Mouse (Mus musculus) T-helper 2 cell (primary cell): ENCODE results near the gene Grrp1.

Experiments used
- in situ Hi-C: fragments of 300-600 bp; cut with MboI, MseI; formaldehyde crosslinking; loops from one replicate; pipeline ENCODE4 v1.15.1; 2025; ENCODE audit warnings: high pct_unique_total_duplicates

The Grrp1 gene

DNA sequence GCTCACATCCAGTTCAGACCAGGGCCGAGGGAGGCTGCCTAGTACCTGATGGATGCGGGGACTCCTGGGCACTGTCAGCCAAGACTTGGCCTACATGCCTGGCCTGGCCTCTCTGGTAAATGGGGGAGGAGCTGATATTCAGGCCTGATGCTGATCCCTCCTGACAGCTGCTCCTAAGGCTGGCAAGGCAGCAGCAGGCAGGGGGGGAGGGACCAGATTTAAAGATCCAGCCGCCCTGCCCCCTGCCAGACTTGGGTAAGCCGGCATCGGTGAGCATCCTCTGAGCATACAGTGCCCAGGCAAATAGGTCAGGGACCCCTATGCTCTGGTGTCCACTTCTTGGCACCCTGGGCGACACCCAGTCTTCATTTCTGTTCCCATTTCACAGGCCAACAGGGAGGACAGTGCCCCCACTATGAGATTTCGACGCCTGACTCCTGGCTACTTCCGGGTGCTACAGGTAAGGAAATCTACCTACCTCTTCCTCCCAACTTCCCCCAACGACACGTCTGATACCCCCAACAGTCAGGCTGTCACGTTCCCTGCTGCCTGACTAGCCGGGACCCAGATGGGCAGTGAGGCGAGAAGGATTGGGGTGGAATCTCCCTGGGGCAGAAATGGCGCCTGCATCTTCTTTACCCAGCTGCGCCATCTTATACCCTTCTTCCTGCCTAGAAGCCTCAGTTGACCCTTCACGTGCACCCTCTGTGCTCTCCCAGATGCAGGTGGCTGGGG, 10.2 kb downstream of the Grrp1 start, which contains the start of gene E130218I03Rik:
Gene E130218I03Rik, plus strand, starts transcription at position 147 of the 735 bp plus-strand sequence.
- in situ Hi-C loops: no loop called here

DNA sequence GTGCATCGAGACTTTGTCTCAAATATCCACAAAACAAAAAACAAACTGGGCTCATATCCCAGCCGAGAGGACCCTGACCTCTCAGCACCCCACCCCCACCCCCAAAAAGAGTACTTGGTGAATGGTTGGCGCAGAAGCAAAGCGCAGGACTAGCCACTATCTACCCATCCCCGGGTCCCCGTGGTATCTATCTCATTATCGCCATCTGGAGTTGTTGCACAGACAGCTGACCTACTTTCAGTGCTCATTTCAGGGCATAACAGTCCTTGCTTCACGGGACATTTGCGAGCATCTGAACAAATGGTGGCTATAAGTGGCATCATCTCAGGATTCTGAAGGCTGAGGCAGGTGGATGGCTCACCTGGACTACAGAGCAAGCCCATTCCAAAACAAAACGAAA, 15.2 kb downstream of the Grrp1 start:
- in situ Hi-C loops: no loop called here

DNA sequence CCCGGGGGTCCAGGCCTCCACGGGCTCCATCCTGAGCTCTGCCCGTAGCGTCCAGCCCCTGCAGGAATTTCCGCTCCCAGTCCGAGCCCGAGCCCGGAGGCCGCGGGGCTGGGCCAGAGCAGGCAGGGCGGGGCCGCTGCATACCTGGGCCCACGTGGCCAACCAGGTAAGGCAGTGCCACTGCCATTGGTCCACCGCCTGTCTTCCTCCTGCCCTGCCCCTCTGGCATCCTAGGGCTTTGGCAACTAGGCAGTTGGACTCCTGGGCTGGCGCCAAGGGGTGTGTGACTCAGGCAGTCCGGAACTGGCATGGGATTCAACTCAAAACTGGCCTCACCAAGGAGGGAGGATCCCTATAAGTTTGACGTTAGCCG, 15.6 kb downstream of the Grrp1 start, which contains the start of gene Cnksr1:
Gene Cnksr1, minus strand, starts transcription at position 121 of the 373 bp plus-strand sequence.
- in situ Hi-C loops: no loop called here

DNA sequence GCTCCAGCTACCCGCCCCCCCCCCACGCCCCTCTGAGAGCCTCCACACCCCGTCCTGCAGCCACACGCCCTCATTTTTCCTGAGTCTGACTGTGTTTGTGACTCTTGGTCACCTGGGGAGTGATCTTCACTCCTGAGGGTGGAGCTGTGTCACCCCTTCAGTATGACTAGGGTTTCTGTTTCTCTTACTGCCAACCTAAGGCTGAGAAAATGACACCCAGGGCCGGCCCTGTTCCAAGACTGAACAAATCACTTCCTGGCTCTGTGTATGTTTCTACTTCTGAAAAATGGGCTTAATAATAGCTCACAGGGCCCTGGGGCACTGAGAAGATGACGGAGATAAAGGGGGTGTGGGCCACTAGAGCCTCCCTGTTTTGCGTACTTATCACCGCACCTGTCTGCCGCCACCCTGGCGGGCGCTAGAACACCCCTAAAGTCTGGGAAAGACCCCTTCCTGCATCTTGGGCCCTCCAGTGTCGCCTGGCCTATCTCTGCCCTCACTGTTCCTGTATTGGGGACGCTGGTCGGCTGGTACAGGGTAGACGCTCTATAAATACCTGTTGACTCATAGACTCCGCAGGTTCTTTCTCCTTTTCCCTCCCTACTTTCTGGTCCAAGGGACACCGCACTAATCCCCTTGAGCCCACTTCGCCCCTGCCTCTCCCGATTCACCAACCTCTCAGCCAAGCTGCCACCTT, 16.2 kb downstream of the Grrp1 start:
- in situ Hi-C loops: no loop called here

DNA sequence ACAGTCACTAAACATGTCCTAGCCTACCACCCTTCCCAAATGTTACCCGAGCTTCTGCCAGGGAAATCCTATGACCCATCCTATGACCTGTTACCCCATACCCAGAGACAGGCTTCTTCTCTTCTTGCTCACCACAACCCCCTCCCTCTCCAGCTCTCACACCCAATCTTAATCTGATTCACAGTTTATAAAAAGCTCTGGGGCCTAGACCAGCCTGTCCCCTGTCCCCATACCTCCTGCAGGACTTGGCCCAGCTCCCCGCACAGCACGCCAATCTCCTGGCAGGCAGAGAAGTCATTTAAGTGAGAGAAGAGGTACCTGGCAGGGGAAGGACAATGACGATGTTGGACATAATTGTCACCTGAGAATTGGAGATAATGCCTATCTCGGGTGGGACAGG, 19.0 kb downstream of the Grrp1 start:
- in situ Hi-C loops: no loop called here

DNA sequence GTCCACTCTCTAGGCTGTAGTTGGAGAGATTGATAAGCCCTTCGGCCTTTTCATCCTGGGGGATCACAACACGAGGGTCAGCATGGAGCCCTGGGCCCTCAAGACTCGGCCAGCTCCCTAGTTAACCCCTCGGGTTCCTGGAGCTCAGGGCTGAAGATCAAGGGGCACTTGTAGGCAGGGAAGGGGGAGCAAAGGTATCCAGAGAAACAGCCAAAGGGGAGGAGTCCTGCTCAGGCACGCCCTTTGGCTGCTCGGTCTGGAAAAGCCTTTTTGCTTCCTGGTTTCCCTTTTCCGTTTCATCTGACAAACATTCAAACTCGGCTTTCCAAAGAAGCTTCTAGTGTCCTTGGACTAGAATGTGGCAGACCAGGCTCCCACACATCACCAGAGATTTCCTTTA, 23.5 kb downstream of the Grrp1 start:
- in situ Hi-C loops: no loop called here

DNA sequence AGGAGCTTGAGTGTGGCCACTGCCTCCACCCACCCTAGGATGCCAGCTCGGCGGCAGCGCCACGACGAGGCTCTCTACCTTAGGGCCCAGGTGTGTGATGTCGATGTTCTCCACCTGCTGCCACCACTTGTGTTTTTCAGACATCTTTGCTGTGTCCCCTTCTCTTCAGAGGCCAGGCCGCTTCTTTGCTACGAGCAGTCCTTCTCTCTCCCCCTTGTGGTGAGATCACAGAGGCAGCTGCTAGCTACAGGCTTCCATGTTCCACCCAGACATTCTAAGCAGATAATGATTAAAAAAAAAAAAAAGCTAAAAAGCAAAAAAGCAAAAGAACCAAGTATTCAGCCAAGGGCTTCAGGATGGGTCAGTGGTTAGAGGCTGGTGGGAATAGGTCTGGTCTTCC, 26.7 kb downstream of the Grrp1 start, which contains the start of gene Catsper4:
Gene Catsper4, minus strand, starts transcription at position 190 of the 400 bp plus-strand sequence.
- in situ Hi-C loops: no loop called here

DNA sequence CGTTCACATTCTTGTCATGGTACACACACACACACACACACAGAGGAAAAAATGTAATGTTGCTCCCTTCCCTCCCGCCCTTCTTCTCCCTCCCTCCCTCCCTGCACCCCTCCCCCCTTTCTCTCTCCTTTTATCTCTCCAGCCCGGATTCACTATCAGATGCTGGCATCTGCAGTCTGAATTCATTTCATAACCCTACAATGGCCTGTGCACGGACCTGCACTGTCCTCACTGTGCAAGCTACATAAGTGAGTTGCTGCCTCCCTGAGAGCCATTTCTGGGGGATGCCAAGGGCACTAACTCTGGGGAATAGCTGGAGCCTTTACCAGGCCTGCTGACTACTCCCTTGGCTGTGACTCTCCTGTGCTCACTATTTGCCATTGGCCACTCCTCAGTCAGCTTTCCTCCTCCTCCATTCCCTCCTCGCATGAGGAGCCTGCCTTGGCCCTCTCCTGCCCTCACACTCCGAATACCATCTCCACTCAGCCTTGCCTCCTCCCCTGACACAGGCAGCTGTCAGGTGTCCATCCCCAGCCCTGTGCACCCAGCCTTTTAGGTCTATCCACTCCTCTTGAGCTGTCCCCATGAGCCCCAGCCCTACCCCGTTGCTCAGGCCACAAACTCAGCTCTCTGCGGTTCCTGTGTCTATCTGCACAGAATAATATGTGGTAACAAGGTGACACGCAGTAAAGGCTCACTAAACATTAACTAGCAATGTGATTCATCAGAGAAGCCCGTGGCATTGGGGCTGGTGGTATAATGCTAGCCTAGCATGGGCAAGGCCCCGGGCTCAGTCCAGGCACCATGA, 30.9 kb downstream of the Grrp1 start:
- in situ Hi-C loops: no loop called here

DNA sequence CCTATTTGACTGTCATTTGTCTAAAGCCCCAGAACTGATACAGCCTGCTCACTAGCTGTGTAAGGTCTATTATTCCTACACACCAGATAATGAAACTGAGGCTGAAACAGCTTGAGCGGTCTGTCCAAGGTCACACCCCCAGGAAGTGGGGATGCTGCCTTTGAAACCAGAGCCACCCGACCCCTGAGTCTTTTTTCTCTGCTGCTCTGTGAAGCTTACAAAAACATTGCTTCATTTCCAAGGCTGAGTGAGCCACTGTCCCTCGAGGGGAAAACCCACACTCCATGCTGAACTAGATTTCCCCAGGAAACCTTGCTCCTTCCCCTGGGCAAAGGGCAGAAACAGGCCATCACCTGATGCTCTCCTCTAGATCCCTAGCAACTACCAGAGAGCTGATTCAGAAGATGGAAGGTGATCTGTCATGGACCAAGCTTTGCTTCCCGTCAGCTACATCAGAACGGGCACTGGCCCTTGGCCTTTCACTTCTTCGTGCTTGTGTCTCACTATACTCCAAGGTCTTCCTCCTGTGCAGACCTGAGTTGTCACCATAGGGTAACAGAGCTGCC, 47.3 kb downstream of the Grrp1 start:
- in situ Hi-C loops: no loop called here

DNA sequence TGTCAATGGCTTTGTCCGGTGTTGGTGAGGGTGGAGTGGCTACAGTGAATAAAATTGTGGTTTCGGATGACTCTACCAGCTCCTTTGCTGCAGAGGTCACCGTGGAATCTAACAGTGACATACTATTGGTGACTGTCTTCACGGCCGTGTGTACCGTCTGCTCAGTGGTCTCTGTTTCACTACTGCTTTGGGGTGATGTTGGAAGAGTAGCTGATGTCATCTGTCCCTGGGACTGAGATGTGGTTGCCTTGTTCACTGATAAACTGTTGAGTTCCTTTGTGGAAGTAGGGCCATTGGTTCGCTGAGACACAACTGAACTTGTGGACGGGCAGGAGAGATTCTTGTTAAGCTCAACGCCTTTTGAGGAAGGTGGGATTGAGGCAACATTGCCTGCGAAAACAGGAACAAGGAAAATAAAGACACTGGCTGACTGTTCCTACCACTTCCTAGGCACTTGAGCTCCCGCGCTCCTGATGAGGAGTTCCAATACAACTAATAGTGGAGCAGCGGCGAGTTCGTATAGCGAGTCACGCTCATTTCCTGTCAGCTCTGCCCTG, 50.5 kb downstream of the Grrp1 start:
- in situ Hi-C loops: no loop called here

DNA sequence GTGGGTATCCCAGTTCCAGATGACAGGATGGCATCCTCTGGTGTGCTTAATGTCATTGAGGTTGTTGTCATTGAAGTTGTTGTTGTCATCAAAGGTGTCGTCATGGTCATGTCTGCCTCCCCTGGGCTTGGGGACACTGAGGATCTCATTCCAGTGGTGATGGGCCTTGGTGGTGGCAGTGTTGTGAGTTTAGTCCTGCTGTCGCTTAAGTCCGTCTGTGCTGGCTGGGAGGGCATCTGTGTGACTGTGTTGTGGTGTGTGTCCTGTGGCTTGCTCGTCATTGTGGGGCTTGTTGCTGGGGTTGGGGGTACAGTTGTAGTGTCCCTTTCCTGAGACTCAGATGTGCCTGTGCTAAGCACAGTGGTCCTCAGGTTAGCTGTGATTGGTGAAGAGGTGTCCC, 51.0 kb downstream of the Grrp1 start, which contains the start of gene Gm7534:
Gene Gm7534, minus strand, starts transcription at position 101 of the 400 bp plus-strand sequence.
- in situ Hi-C loops: no loop called here
